Mouse (Mus musculus) kidney, embryonic 15.5 days (tissue): ENCODE results near the gene Plbd1. TPM values are rescaled to one million over a fixed set of nuclear protein-coding genes. Genes with fewer than 3 reads are reported as not detected.
A peak's percentile ranks its signal among the peaks of the same experiment; 100 is the strongest.

Experiments
- ATAC-seq: fragments of 200-750 bp; cut with Nextera tagmentation; replicated peaks from 2 replicates; pipeline ENCODE4 v1.8.0; 2017; ENCODE audit warnings: moderate TSS enrichment; ENCODE audit not compliant: low FRiP score
- H3K27ac ChIP-seq: fragments of 300-500 bp; sonication (generic); 2 replicates; pipeline ENCODE4 v1.5.1; 2015; ENCODE audit warnings: mild to moderate bottlenecking, inconsistent platforms
- H3K27me3 ChIP-seq: fragments of 300-500 bp; sonication (generic); 2 replicates; pipeline ENCODE4 v1.6.1; 2015; ENCODE audit warnings: inconsistent platforms
- H3K36me3 ChIP-seq: fragments of 300-500 bp; sonication (generic); 2 replicates; pipeline ENCODE4 v1.6.1; 2015; ENCODE audit warnings: inconsistent platforms
- H3K4me1 ChIP-seq: fragments of 300-500 bp; sonication (generic); 2 replicates; pipeline ENCODE4 v1.6.1; 2015; ENCODE audit warnings: inconsistent platforms
- H3K4me2 ChIP-seq: fragments of 300-500 bp; sonication (generic); 2 replicates; pipeline ENCODE4 v1.6.1; 2015; ENCODE audit warnings: moderate library complexity, mild to moderate bottlenecking, inconsistent platforms
- H3K4me3 ChIP-seq: fragments of 300-500 bp; sonication (generic); replicated peaks from 2 replicates; pipeline ENCODE4 v1.5.1; 2015; ENCODE audit warnings: mild to moderate bottlenecking, inconsistent platforms
- H3K9ac ChIP-seq: fragments of 300-500 bp; sonication (generic); 2 replicates; pipeline ENCODE4 v1.6.1; 2015; ENCODE audit warnings: mild to moderate bottlenecking, inconsistent platforms
- H3K9me3 ChIP-seq: fragments of 300-500 bp; sonication (generic); replicated peaks from 2 replicates; pipeline ENCODE4 v1.6.1; 2016; ENCODE audit warnings: inconsistent platforms
- WGBS: fragments of 180-500 bp; shearing (Covaris S2); methylation state at CpG from one replicate; pipeline ENCODE4 v1.1.7; 2015; ENCODE audit warnings: mixed read lengths; 5-methylcytosine and 5-hydroxymethylcytosine counted together
- polyA plus RNA-seq: library from polyadenylated mRNA; unstranded; fragments of >200 nt; fragmentation: Nextera tagmentation; extraction: Ambion mirVana; gene quantifications from 2 replicates; pipeline ENCODE4 v1.2.1, GENCODE M21; 2015

The Plbd1 gene
- polyA plus RNA-seq, 1 experiment from 2014 or later, result 5.2 TPM

- Histone ChIP-seq H3K36me3 (no peaks in the 10 kb centered on the region), H3K9me3 (no peaks in the 10 kb centered on the region), H3K4me3 (no peak overlapping the region), H3K4me2 (peak overlapping the region; percentile 27; the same call in 1 of the 2 replicates), H3K27me3 (no peaks in the 10 kb centered on the region), H3K9ac (no peak overlapping the region), H3K27ac (0 out of 2 replicates have a peak overlapping the region, but pooled peaks have one; percentile 13), H3K4me1 (peaks cover 12% of the 10 kb centered on the region)
- WGBS, result 21% methylated on average over 6 of the region's 6 CpGs
- peak; percentile 59; the same call in 1 of the 2 replicates for ATAC-seq
Measured at GRCm38 (mm10) chr6:136646207-136646606, 15.5 kb downstream of the Plbd1 start.

GRCm38 (mm10) chr6:136645754-136646153 is 16.0 kb downstream of the Plbd1 start:
- WGBS, result 29% methylated on average over 9 of the region's 9 CpGs
- peak overlapping the region; percentile 27; the same call in 1 of the 2 replicates for H3K4me2 ChIP-seq
- H3K27me3 ChIP-seq, result no peaks in the 10 kb centered on the region
- 0 out of 2 replicates have a peak overlapping the region, but pooled peaks have one; percentile 13 for H3K27ac ChIP-seq
- H3K9me3 ChIP-seq, result no peaks in the 10 kb centered on the region
- no peaks in the 10 kb centered on the region for H3K36me3 ChIP-seq
- peak; percentile 35; the same call in 1 of the 2 replicates for ATAC-seq
- H3K9ac ChIP-seq, result no peak overlapping the region
- no peak overlapping the region for H3K4me3 ChIP-seq
- peaks cover 12% of the 10 kb centered on the region for H3K4me1 ChIP-seq

- Histone ChIP-seq H3K27me3 (no peaks in the 10 kb centered on the region), H3K27ac (no peak overlapping the region)
Measured at GRCm38 (mm10) chr6:136644171-136644570, 17.6 kb downstream of the Plbd1 start.

GRCm38 (mm10) chr6:136634982-136635381 is 26.7 kb downstream of the Plbd1 start:
- Histone ChIP-seq H3K36me3 (no peaks in the 10 kb centered on the region), H3K9me3 (no peaks in the 10 kb centered on the region), H3K4me1 (peaks cover 18% of the 10 kb centered on the region), H3K4me3 (no peak overlapping the region), H3K9ac (no peak overlapping the region), H3K27me3 (no peaks in the 10 kb centered on the region), H3K27ac (no peak overlapping the region), H3K4me2 (no peak overlapping the region)
- no peak for ATAC-seq
- 73% methylated on average over 3 of the region's 3 CpGs for WGBS

More at GRCm38 (mm10) chr6:136644171-136644570, 17.6 kb downstream of the Plbd1 start:
- peaks cover 12% of the 10 kb centered on the region for H3K4me1 ChIP-seq
- H3K4me2 ChIP-seq, result no peak overlapping the region
- WGBS, result 92% methylated on average over 2 of the region's 2 CpGs
- no peaks in the 10 kb centered on the region for H3K36me3 ChIP-seq
- no peak overlapping the region for H3K4me3 ChIP-seq
- no peak overlapping the region for H3K9ac ChIP-seq
- no peak for ATAC-seq
- H3K9me3 ChIP-seq, result no peaks in the 10 kb centered on the region

GRCm38 (mm10) chr6:136633719-136634118 is 28.0 kb downstream of the Plbd1 start:
- Histone ChIP-seq H3K9ac (no peak overlapping the region), H3K36me3 (no peaks in the 10 kb centered on the region), H3K9me3 (no peaks in the 10 kb centered on the region), H3K4me3 (no peak overlapping the region), H3K27ac (no peak overlapping the region), H3K4me1 (peaks cover 18% of the 10 kb centered on the region), H3K27me3 (no peaks in the 10 kb centered on the region), H3K4me2 (no peak overlapping the region)
- 58% methylated on average over 6 of the region's 6 CpGs for WGBS
- ATAC-seq, result no peak

DNA sequence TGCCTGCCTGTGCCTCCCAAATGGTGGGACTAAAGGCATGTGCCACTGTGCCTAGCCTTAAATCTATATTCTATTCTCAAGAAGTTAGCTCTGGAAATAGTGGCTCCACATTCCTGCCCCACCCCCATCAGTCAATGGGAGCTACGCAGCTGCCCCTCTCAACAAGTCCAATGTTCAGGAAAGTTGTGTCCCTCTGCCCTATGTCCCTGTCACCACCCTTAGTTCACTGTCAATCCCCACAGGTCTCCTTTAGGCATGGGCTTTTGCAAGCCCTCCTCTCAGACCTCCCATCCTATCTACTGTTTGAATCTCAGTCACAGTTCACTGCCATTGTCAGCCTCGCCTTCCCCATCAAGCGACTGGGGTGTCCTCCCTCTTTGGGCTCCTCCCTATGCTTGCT is 28.6 kb downstream of the Plbd1 start:
- H3K27me3 ChIP-seq, result no peaks in the 10 kb centered on the region
- no peak overlapping the region for H3K4me2 ChIP-seq
- H3K27ac ChIP-seq, result no peak overlapping the region
- no peaks in the 10 kb centered on the region for H3K36me3 ChIP-seq
- peaks cover 18% of the 10 kb centered on the region for H3K4me1 ChIP-seq
- H3K9me3 ChIP-seq, result no peaks in the 10 kb centered on the region
- no peak for ATAC-seq
- 78% methylated on average over 3 of the region's 3 CpGs for WGBS
- no peak overlapping the region for H3K4me3 ChIP-seq
- H3K9ac ChIP-seq, result no peak overlapping the region

DNA sequence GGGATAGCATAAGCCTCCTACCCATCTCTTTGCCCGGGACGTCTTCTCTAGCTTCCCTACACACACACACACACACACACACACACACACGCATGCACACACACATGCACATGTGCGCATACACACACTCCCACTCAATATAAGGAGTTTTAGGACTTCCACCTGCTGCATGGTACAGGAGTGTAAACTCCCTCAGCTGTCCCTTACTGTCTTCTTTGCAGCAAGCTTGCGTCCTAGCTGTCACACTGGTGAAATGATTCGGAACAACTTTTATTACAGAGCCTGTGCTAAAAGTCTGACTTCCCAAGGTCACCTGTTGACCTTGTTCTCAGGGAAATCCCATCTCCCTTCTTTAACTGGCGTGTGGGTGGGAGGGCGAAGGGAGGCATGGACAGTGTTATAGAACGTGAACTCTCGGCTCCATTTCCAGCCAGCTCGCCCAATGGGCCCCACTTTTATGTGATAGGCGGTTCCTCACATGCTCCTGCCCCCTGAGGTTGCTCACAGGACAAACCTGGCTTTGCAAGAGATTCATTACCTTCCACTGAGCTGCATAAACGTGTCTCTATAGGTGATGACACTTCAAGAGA is 29.7 kb downstream of the Plbd1 start:
- 46% methylated on average over 13 of the region's 13 CpGs for WGBS
- Histone ChIP-seq H3K4me3 (no peak overlapping the region), H3K36me3 (no peaks in the 10 kb centered on the region), H3K9ac (no peak overlapping the region), H3K9me3 (no peaks in the 10 kb centered on the region), H3K4me1 (peaks cover 18% of the 10 kb centered on the region), H3K27me3 (no peaks in the 10 kb centered on the region), H3K4me2 (no peak overlapping the region), H3K27ac (0 out of 2 replicates have a peak overlapping the region, but pooled peaks have one; percentile 41)
- ATAC-seq, result peak; percentile 80

DNA sequence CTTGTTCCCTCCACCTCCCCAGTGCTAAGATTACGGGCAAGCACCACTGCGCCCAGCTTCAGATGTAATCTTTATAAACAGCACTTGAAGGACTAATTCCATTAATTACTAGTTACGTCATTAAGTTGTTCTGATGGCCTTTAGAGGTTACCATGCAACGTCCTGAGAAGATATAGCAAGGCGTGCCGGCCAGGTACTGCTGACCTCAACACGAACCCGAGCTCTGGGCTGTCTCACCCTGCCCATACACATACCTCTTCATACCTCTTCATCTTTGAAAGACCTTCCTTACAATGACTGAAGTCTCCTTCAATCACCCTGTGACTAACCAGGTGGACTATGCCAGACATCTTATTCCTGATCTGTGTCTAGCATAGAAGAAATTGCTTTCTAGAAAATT is 30.2 kb downstream of the Plbd1 start:
- 76% methylated on average over 8 of the region's 8 CpGs for WGBS
- Histone ChIP-seq H3K4me1 (peaks cover 18% of the 10 kb centered on the region), H3K27ac (no peak overlapping the region), H3K4me2 (no peak overlapping the region), H3K9me3 (no peaks in the 10 kb centered on the region), H3K27me3 (no peaks in the 10 kb centered on the region), H3K4me3 (no peak overlapping the region), H3K9ac (no peak overlapping the region), H3K36me3 (no peaks in the 10 kb centered on the region)
- no peak for ATAC-seq

DNA sequence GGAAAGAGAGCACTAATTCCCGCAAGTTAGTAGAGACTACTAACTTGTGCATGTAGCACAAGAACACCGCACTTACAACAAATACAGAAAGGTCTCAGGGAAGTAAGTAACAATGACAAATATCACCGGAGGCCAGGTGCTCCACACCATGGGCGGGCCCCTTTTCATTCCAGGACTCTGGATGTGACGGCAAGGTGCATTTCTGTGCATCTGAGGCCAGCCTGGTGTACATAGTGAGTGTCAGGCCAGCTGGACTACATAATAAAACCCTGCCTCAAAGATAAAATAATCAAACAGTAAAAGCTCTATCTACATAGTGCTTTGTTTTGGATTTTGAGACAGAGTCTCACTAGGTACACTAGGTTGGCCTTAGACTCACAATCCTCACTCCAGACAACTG is 32.1 kb downstream of the Plbd1 start:
- WGBS, result 94% methylated on average over 5 of the region's 5 CpGs
- ATAC-seq, result no peak
- H3K9me3 ChIP-seq, result no peaks in the 10 kb centered on the region
- no peak overlapping the region for H3K4me3 ChIP-seq
- H3K4me2 ChIP-seq, result no peak overlapping the region
- H3K36me3 ChIP-seq, result no peaks in the 10 kb centered on the region
- H3K9ac ChIP-seq, result no peak overlapping the region
- no peaks in the 10 kb centered on the region for H3K27me3 ChIP-seq
- H3K4me1 ChIP-seq, result peaks cover 22% of the 10 kb centered on the region
- no peak overlapping the region for H3K27ac ChIP-seq

DNA sequence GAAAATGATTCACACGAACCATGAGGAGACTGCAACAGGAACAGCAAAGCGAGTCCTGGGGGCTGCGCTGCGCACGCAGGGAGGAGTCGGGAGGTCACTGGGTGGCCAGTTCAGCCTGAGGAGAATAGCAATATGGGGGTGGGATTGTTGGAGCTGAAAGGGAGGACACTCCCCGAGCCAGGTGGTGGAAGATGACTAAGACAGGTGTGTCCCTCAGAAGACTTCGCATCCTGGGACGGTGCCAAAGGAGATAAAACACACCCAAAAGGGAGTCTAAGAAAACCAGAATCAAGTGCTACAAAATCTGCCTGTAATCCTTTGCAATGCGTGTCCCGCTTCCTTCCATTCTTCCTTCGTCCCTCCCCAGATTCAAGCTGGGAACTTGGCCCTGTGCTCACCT is 36.3 kb downstream of the Plbd1 start:
- Histone ChIP-seq H3K4me1 (peaks cover 3% of the 10 kb centered on the region; the same call in 1 of the 2 replicates), H3K36me3 (no peaks in the 10 kb centered on the region), H3K27ac (no peak overlapping the region), H3K9me3 (no peaks in the 10 kb centered on the region), H3K27me3 (no peaks in the 10 kb centered on the region), H3K9ac (no peak overlapping the region), H3K4me2 (no peak overlapping the region), H3K4me3 (no peak overlapping the region)
- ATAC-seq, result no peak
- WGBS, result 87% methylated on average over 12 of the region's 12 CpGs

GRCm38 (mm10) chr6:136620361-136621139 is 41.2 kb downstream of the Plbd1 start:
- H3K9me3 ChIP-seq, result no peaks in the 10 kb centered on the region
- H3K36me3 ChIP-seq, result no peaks in the 10 kb centered on the region
- ATAC-seq, result peak; percentile 69
- 43% methylated on average over 17 of the region's 17 CpGs for WGBS
- no peak overlapping the region for H3K27ac ChIP-seq
- no peaks in the 10 kb centered on the region for H3K4me1 ChIP-seq
- peak overlapping the region; percentile 44 for H3K4me2 ChIP-seq
- H3K27me3 ChIP-seq, result no peaks in the 10 kb centered on the region
- no peak overlapping the region for H3K4me3 ChIP-seq
- H3K9ac ChIP-seq, result no peak overlapping the region

GRCm38 (mm10) chr6:136614156-136614555 is 47.6 kb downstream of the Plbd1 start:
- Histone ChIP-seq H3K9ac (no peak overlapping the region), H3K4me1 (no peaks in the 10 kb centered on the region), H3K36me3 (peaks cover 32% of the 10 kb centered on the region), H3K9me3 (peaks cover 7% of the 10 kb centered on the region; the same call in 1 of the 2 replicates), H3K4me2 (no peak overlapping the region), H3K4me3 (no peak overlapping the region), H3K27ac (no peak overlapping the region), H3K27me3 (no peaks in the 10 kb centered on the region)
- no peak for ATAC-seq
- WGBS, result 92% methylated on average over 3 of the region's 3 CpGs
